Mouse (Mus musculus) limb, embryonic 13.5 days (tissue): ENCODE results near the gene Slc2a5. TPM values are rescaled to one million over a fixed set of nuclear protein-coding genes. Genes with fewer than 3 reads are reported as not detected.

Experiments
- ATAC-seq: fragments of 200-750 bp; cut with Nextera tagmentation; 2 replicates; pipeline ENCODE4 v1.8.0; 2017; ENCODE audit warnings: low read depth, moderate number of reproducible peaks, moderate TSS enrichment; ENCODE audit not compliant: low FRiP score
- H3K27ac ChIP-seq: fragments of 300-500 bp; sonication (generic); 2 replicates; pipeline ENCODE4 v1.5.1; 2015; ENCODE audit warnings: inconsistent platforms, mild to moderate bottlenecking, moderate library complexity
- H3K27me3 ChIP-seq: fragments of 300-500 bp; sonication (generic); 2 replicates; pipeline ENCODE4 v1.6.1; 2015; ENCODE audit warnings: mild to moderate bottlenecking, inconsistent platforms
- H3K36me3 ChIP-seq: fragments of 300-500 bp; sonication (generic); 2 replicates; pipeline ENCODE4 v1.6.1; 2015; ENCODE audit warnings: inconsistent platforms, mild to moderate bottlenecking, moderate library complexity
- H3K4me1 ChIP-seq: fragments of 300-500 bp; sonication (generic); 2 replicates; pipeline ENCODE4 v1.6.1; 2015; ENCODE audit warnings: inconsistent platforms
- H3K4me2 ChIP-seq: fragments of 300-500 bp; sonication (generic); replicated peaks from 2 replicates; pipeline ENCODE4 v1.6.1; 2015; ENCODE audit warnings: inconsistent platforms, mild to moderate bottlenecking, moderate library complexity
- H3K4me3 ChIP-seq: fragments of 300-500 bp; sonication (generic); 2 replicates; pipeline ENCODE4 v1.5.1; 2015; ENCODE audit warnings: moderate library complexity, mild to moderate bottlenecking, inconsistent platforms
- H3K9ac ChIP-seq: fragments of 300-500 bp; sonication (generic); 2 replicates; pipeline ENCODE4 v1.6.1; 2015; ENCODE audit warnings: mild to moderate bottlenecking, inconsistent platforms
- H3K9me3 ChIP-seq: fragments of 300-500 bp; sonication (generic); 2 replicates; pipeline ENCODE4 v1.6.1; 2016; ENCODE audit warnings: inconsistent platforms
- WGBS: fragments of 180-500 bp; shearing (Covaris S2); methylation state at CpG from one replicate; pipeline ENCODE4 v1.1.7; 2015; 5-methylcytosine and 5-hydroxymethylcytosine counted together
- polyA plus RNA-seq: library from polyadenylated mRNA; unstranded; fragments of >200 nt; fragmentation: Nextera tagmentation; extraction: Ambion mirVana; gene quantifications from 2 replicates; pipeline ENCODE4 v1.2.1, GENCODE M21; 2015

Slc2a5 gene
- polyA plus RNA-seq, 1 experiment from 2014 or later, result 2.2 TPM

- H3K9me3 ChIP-seq, result no peaks in the 10 kb centered on the region; the same call in 1 of the 2 replicates
- H3K4me1 ChIP-seq, result peaks cover 13% of the 10 kb centered on the region; the same call in 1 of the 2 replicates
- 15% methylated on average over 4 of the region's 4 CpGs for WGBS
- H3K4me2 ChIP-seq, result no peak overlapping the region
- H3K36me3 ChIP-seq, result no peaks in the 10 kb centered on the region
- H3K9ac ChIP-seq, result no peak overlapping the region
- H3K27ac ChIP-seq, result no peak overlapping the region
- H3K27me3 ChIP-seq, result no peaks in the 10 kb centered on the region
- ATAC-seq, result no peak
- no peak overlapping the region for H3K4me3 ChIP-seq
These were observed 59.0 kb downstream of the Slc2a5 start for GRCm38 (mm10) chr4:150178131-150178530.

GRCm38 (mm10) chr4:150181304-150181703, 62.2 kb downstream of the Slc2a5 start:
- H3K4me2 ChIP-seq, result no peak overlapping the region
- H3K4me3 ChIP-seq, result no peak overlapping the region
- H3K9ac ChIP-seq, result no peak overlapping the region
- ATAC-seq, result no peak
- no peaks in the 10 kb centered on the region for H3K27me3 ChIP-seq
- WGBS, result 90% methylated on average over 7 of the region's 7 CpGs
- H3K36me3 ChIP-seq, result no peaks in the 10 kb centered on the region
- no peak overlapping the region for H3K27ac ChIP-seq
- H3K9me3 ChIP-seq, result no peaks in the 10 kb centered on the region; the same call in 1 of the 2 replicates
- peaks cover 13% of the 10 kb centered on the region; the same call in 1 of the 2 replicates for H3K4me1 ChIP-seq

GRCm38 (mm10) chr4:150188236-150188635, 69.2 kb downstream of the Slc2a5 start:
- Histone ChIP-seq H3K4me1 (no peaks in the 10 kb centered on the region), H3K27ac (no peak overlapping the region), H3K4me3 (no peak overlapping the region), H3K9me3 (no peaks in the 10 kb centered on the region), H3K4me2 (no peak overlapping the region), H3K9ac (no peak overlapping the region), H3K27me3 (no peaks in the 10 kb centered on the region), H3K36me3 (no peaks in the 10 kb centered on the region)
- WGBS, result 47% methylated on average over 11 of the region's 11 CpGs
- no peak for ATAC-seq

GRCm38 (mm10) chr4:150192199-150192598, 73.1 kb downstream of the Slc2a5 start:
- H3K27me3 ChIP-seq, result no peaks in the 10 kb centered on the region
- no peak overlapping the region for H3K9ac ChIP-seq
- H3K4me2 ChIP-seq, result no peak overlapping the region
- WGBS, result 78% methylated on average over 6 of the region's 6 CpGs
- no peaks in the 10 kb centered on the region for H3K4me1 ChIP-seq
- ATAC-seq, result no peak
- no peaks in the 10 kb centered on the region for H3K9me3 ChIP-seq
- no peaks in the 10 kb centered on the region for H3K36me3 ChIP-seq
- no peak overlapping the region for H3K27ac ChIP-seq
- no peak overlapping the region for H3K4me3 ChIP-seq

Other genes with a start within 250 kb of the Slc2a5 start
- 18.1 and 22.3 TPM in 2 replicates for gene Spsb1, start 164.2 kb upstream of the Slc2a5 start, polyA plus RNA-seq
- gene H6pd, start 110.3 kb upstream of the Slc2a5 start, polyA plus RNA-seq, result 11.1 and 11.2 TPM in 2 replicates
- gene Gpr157, start 31.9 kb upstream of the Slc2a5 start, polyA plus RNA-seq, result 1.2 TPM in 2 replicates
- gene Slc2a7, start 29.7 kb downstream of the Slc2a5 start, polyA plus RNA-seq, result not detected in 2 replicates
- 0.50 and 0.55 TPM in 2 replicates for gene Car6, start 82.0 kb downstream of the Slc2a5 start, polyA plus RNA-seq
- 1,739 and 1,773 TPM in 2 replicates for gene Eno1, start 117.4 kb downstream of the Slc2a5 start, polyA plus RNA-seq
- 24.1 and 24.2 TPM in 2 replicates for gene Rere, start 162.4 kb downstream of the Slc2a5 start, polyA plus RNA-seq